Mouse (Mus musculus): ENCODE results near the gene Sike1.

- TF ChIP-seq CTCF (IDR thresholded peaks at IDR 0.05; ENCODE audit: borderline replicate concordance, control insufficient read depth, extremely low read depth, insufficient read depth, low read length, poor library complexity): no peak
- TF ChIP-seq POLR2A (IDR thresholded peaks at IDR 0.05; ENCODE audit: control insufficient read depth, extremely low read depth, insufficient read depth, low read length, poor library complexity): no peak
Measured at GRCm38 (mm10) chr3:102970067-102970466, 25.4 kb upstream of the Sike1 start.

Measured in thymus, adult 2 months (tissue).